Mouse (Mus musculus): ENCODE results near the gene Vstm2b. TPM values are rescaled to one million over a fixed set of nuclear protein-coding genes. Genes with fewer than 3 reads are reported as not detected.

Vstm2b gene
- polyA plus RNA-seq (2012; rRNA removed): 25.0 and 32.9 TPM in 2 replicates

- TF ChIP-seq POLR2A (IDR thresholded peaks at IDR 0.05; ENCODE audit: borderline replicate concordance, insufficient read depth, low read length): no peak
- no peak for TF ChIP-seq CTCF (IDR thresholded peaks at IDR 0.05; ENCODE audit: borderline replicate concordance, insufficient read depth, low read depth, low read length)
- Histone ChIP-seq H3K4me3 (replicated peaks; ENCODE audit: insufficient read depth, low read depth, low read length) (peak within 1 kb of the TSS; percentile 40), H3K4me1 (ENCODE audit: control insufficient read depth, insufficient read depth, low read length) (no peaks in the 10 kb centered on the region), H3K27ac (ENCODE audit: insufficient read depth, low read length) (no peak within 1 kb of the TSS), H3K27me3 (ENCODE audit: control insufficient read depth, insufficient read depth, low read length) (no peaks in the 10 kb centered on the region; the same call in 1 of the 2 replicates)
- 4% methylated on average over 28 of the region's 35 CpGs for WGBS
- DNase-seq: no peak
Observed at GRCm38 (mm10) chr7:40898096-40898710, at the start of gene Vstm2b. Vstm2b (plus strand) TSS chr7:40898328.

DNA sequence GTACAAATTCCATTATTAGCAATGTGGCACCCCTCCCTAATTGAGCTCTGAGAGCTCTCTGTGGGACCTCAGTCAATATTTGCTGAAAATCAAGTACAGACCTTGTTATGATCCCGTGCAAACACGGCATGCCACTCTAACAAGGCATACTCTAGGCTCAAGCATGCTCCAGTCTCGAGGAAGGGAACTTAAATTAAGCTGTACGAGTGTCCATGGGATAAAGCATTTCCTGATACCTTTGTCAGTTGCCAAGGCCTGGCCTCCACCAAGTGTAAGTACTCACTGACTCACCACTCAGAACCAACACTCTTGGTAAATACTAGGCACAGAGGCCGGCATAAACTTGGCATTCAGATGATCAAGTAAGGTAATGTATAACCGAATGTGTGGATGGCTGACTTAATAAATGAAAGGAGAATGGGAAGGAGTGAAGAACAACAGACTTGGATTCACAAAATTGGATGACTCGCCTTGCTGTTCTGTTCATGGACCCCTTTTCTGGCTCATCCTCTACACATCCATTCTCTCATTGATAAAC is 42.0 kb upstream of the Vstm2b start:
- Histone ChIP-seq H3K27me3 (ENCODE audit: control insufficient read depth, insufficient read depth, low read length) (no peaks in the 10 kb centered on the region), H3K4me3 (replicated peaks; ENCODE audit: insufficient read depth, low read depth, low read length) (no peak overlapping the region), H3K4me1 (ENCODE audit: control insufficient read depth, insufficient read depth, low read length) (no peaks in the 10 kb centered on the region), H3K27ac (ENCODE audit: insufficient read depth, low read length) (no peak overlapping the region)
- DNase-seq: no peak
- TF ChIP-seq POLR2A (IDR thresholded peaks at IDR 0.05; ENCODE audit: borderline replicate concordance, insufficient read depth, low read length): no peak
- WGBS: 90% methylated on average over 7 of the region's 7 CpGs

GRCm38 (mm10) chr7:40873380-40873990 is 24.6 kb upstream of the Vstm2b start:
- Histone ChIP-seq H3K27ac (ENCODE audit: insufficient read depth, low read length) (no peak overlapping the region), H3K27me3 (ENCODE audit: control insufficient read depth, insufficient read depth, low read length) (no peaks in the 10 kb centered on the region), H3K4me1 (ENCODE audit: control insufficient read depth, insufficient read depth, low read length) (no peaks in the 10 kb centered on the region), H3K4me3 (replicated peaks; ENCODE audit: insufficient read depth, low read depth, low read length) (no peak overlapping the region)
- WGBS: 51% methylated on average over 7 of the region's 7 CpGs
- no peak for TF ChIP-seq POLR2A (IDR thresholded peaks at IDR 0.05; ENCODE audit: borderline replicate concordance, insufficient read depth, low read length)
- no peak for TF ChIP-seq CTCF (IDR thresholded peaks at IDR 0.05; ENCODE audit: borderline replicate concordance, insufficient read depth, low read depth, low read length)
- DNase-seq: no peak

- peak; percentile 31 to 54 for DNase-seq
- Histone ChIP-seq H3K4me1 (ENCODE audit: control insufficient read depth, insufficient read depth, low read length) (no peaks in the 10 kb centered on the region; the same call in 1 of the 2 replicates), H3K4me3 (replicated peaks; ENCODE audit: insufficient read depth, low read depth, low read length) (no peak overlapping the region), H3K27ac (ENCODE audit: insufficient read depth, low read length) (no peak overlapping the region), H3K27me3 (ENCODE audit: control insufficient read depth, insufficient read depth, low read length) (no peaks in the 10 kb centered on the region)
- no peak for TF ChIP-seq CTCF (IDR thresholded peaks at IDR 0.05; ENCODE audit: borderline replicate concordance, insufficient read depth, low read depth, low read length)
- TF ChIP-seq POLR2A (IDR thresholded peaks at IDR 0.05; ENCODE audit: borderline replicate concordance, insufficient read depth, low read length): no peak
- 23% methylated on average over 8 of the region's 8 CpGs for WGBS
Observed at GRCm38 (mm10) chr7:40884855-40885489, 13.2 kb upstream of the Vstm2b start.

GRCm38 (mm10) chr7:40888358-40888757 is 9.8 kb upstream of the Vstm2b start:
- TF ChIP-seq CTCF (IDR thresholded peaks at IDR 0.05; ENCODE audit: borderline replicate concordance, insufficient read depth, low read depth, low read length): no peak
- no peak for TF ChIP-seq POLR2A (IDR thresholded peaks at IDR 0.05; ENCODE audit: borderline replicate concordance, insufficient read depth, low read length)
- H3K4me1 ChIP-seq (ENCODE audit: control insufficient read depth, insufficient read depth, low read length): no peaks in the 10 kb centered on the region; the same call in 1 of the 2 replicates
- peak in 1 of 2 experiments; percentile 19 for DNase-seq
- H3K4me3 ChIP-seq (replicated peaks; ENCODE audit: insufficient read depth, low read depth, low read length): no peak overlapping the region
- no peak overlapping the region for H3K27ac ChIP-seq (ENCODE audit: insufficient read depth, low read length)
- H3K27me3 ChIP-seq (ENCODE audit: control insufficient read depth, insufficient read depth, low read length): no peaks in the 10 kb centered on the region
- 51% methylated on average over 3 of the region's 3 CpGs for WGBS

GRCm38 (mm10) chr7:40896964-40897363 is 1.2 kb upstream of the Vstm2b start:
- no peak overlapping the region for H3K4me3 ChIP-seq (replicated peaks; ENCODE audit: insufficient read depth, low read depth, low read length)
- no peak for TF ChIP-seq POLR2A (IDR thresholded peaks at IDR 0.05; ENCODE audit: borderline replicate concordance, insufficient read depth, low read length)
- TF ChIP-seq CTCF (IDR thresholded peaks at IDR 0.05; ENCODE audit: borderline replicate concordance, insufficient read depth, low read depth, low read length): no peak
- DNase-seq: no peak
- no peak overlapping the region for H3K27ac ChIP-seq (ENCODE audit: insufficient read depth, low read length)
- no peaks in the 10 kb centered on the region for H3K4me1 ChIP-seq (ENCODE audit: control insufficient read depth, insufficient read depth, low read length)
- H3K27me3 ChIP-seq (ENCODE audit: control insufficient read depth, insufficient read depth, low read length): no peaks in the 10 kb centered on the region; the same call in 1 of the 2 replicates
- 11% methylated on average over 4 of the region's 4 CpGs for WGBS

DNA sequence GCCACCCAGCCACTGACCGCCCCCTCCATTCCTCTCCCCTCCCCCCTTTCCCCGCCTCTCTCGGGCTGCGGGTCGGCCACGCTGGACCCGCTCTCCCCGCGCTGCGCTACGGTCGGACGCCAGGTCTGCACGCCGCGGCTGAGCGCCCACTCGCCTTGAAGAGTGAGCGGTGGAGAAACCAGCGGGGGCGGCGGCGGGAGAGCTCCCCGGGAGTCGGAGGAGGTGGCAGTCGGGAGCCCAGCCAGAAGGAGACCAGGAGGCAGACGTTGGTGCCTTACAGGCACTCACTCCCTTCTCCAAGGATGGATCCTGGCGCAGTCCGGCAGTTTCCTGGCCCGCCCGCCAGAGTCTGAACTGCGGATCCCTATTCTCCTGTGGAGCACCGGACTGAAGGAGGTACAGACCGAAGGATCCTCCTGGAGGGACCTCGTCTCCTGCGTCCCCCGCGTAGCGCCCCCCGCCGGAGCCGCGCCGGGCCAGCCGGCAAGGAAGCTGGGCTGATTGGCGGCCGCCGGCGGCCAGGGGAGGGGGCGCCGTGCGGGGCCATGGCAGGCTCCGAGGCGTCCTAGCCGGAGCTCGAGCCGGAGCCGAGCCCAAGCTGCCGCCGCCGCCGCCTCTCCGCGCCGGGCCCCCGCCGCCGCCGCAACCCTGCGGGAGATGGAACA is 715 bp downstream of the Vstm2b start:
- no peak overlapping the region for H3K27ac ChIP-seq (ENCODE audit: insufficient read depth, low read length)
- H3K27me3 ChIP-seq (ENCODE audit: control insufficient read depth, insufficient read depth, low read length): no peaks in the 10 kb centered on the region; the same call in 1 of the 2 replicates
- H3K4me3 ChIP-seq (replicated peaks; ENCODE audit: insufficient read depth, low read depth, low read length): peak overlapping the region; percentile 40
- DNase-seq: peak in 1 of 2 experiments; percentile 22
- no peak for TF ChIP-seq POLR2A (IDR thresholded peaks at IDR 0.05; ENCODE audit: borderline replicate concordance, insufficient read depth, low read length)
- TF ChIP-seq CTCF (IDR thresholded peaks at IDR 0.05; ENCODE audit: borderline replicate concordance, insufficient read depth, low read depth, low read length): no peak
- WGBS: 1% methylated on average over 67 of the region's 70 CpGs
- no peaks in the 10 kb centered on the region for H3K4me1 ChIP-seq (ENCODE audit: control insufficient read depth, insufficient read depth, low read length)
